Mouse (Mus musculus) intestine, embryonic 14.5 days (tissue): Measurements from ENCODE around the gene Gm9602. TPM values are rescaled to one million over a fixed set of nuclear protein-coding genes. Genes with fewer than 3 reads are reported as not detected.
"Not testable (repeated sequence)": the region's sequence is repeated elsewhere in the genome, so short reads cannot be mapped to it uniquely, and the experiment has no call there.

Experiments used
- ATAC-seq: fragments of 200-750 bp; cut with Nextera tagmentation; replicated peaks from 2 replicates; pipeline ENCODE4 v1.8.0; 2017; ENCODE audit warnings: low read depth, moderate number of reproducible peaks, moderate TSS enrichment, moderate library complexity; ENCODE audit not compliant: low FRiP score, low TSS enrichment
- DNase-seq: peaks from one replicate; pipeline ENCODE4 v3.0.0-alpha.2; 2018; ENCODE audit warnings: low spot score
- H3K27ac ChIP-seq: fragments of 300-500 bp; sonication (generic); 2 replicates; pipeline ENCODE4 v1.5.1; 2014; ENCODE audit warnings: low read depth, mild to moderate bottlenecking, control low read depth
- H3K27me3 ChIP-seq: fragments of 300-500 bp; sonication (generic); replicated peaks from 2 replicates; pipeline ENCODE4 v1.6.1; 2014; ENCODE audit warnings: low read length, control low read depth; ENCODE audit not compliant: control insufficient read depth, insufficient read depth
- H3K36me3 ChIP-seq: fragments of 300-500 bp; sonication (generic); 2 replicates; pipeline ENCODE4 v1.6.1; 2014; ENCODE audit warnings: low read length, control low read depth; ENCODE audit not compliant: control insufficient read depth, insufficient read depth
- H3K4me1 ChIP-seq: fragments of 300-500 bp; sonication (generic); replicated peaks from 2 replicates; pipeline ENCODE4 v1.6.1; 2014; ENCODE audit warnings: low read length, control low read depth, mixed read lengths; ENCODE audit not compliant: control insufficient read depth, insufficient read depth
- H3K4me2 ChIP-seq: fragments of 300-500 bp; sonication (generic); 2 replicates; pipeline ENCODE4 v1.6.1; 2014; ENCODE audit warnings: low read length
- H3K4me3 ChIP-seq: fragments of 300-500 bp; sonication (generic); 2 replicates; pipeline ENCODE4 v1.5.1; 2014; ENCODE audit warnings: low read depth, low read length, control low read depth, mixed read lengths
- H3K9ac ChIP-seq: fragments of 300-500 bp; sonication (generic); 2 replicates; pipeline ENCODE4 v1.6.1; 2014; ENCODE audit warnings: mild to moderate bottlenecking, low read length
- H3K9me3 ChIP-seq: fragments of 300-500 bp; sonication (generic); 2 replicates; pipeline ENCODE4 v1.6.1; 2016; ENCODE audit warnings: low read length, control low read depth; ENCODE audit not compliant: control insufficient read depth
- WGBS: fragments of 180-500 bp; shearing (Covaris S2); extraction: QIAGEN DNeasy Blood & Tissue Kit; methylation state at CpG from one replicate; pipeline ENCODE4 v1.1.7; 2014; 5-methylcytosine and 5-hydroxymethylcytosine counted together
- polyA plus RNA-seq: library from polyadenylated mRNA; unstranded; fragments of >200 nt; fragmentation: Nextera tagmentation; extraction: Ambion mirVana; gene quantifications from 2 replicates; pipeline ENCODE4 v1.2.1, GENCODE M21; 2014

Gene Gm9602
- polyA plus RNA-seq: not detected in 2 replicates

DNA sequence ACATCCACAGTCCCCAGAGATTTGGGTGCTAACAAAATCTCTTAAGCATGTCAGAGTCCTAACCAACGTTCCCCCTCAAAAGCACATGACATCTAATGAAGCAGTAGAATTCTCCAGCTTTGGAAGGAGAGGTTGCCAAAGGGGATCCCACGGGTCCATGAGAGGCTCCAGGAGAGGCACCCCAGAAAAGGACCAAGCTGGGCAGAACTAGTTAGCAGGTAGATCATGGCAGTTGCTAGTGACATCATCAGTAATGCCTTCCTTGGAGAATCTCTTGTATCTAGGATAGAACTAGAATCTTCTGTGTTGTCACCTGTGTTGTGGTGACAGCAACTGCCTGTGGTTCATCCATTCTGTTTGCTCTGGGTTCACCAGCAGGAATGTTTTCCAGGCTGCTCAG is at the start of gene Gm9602:
Gene Gm9602 (plus strand): TSS at position 301 of the 400 bp plus-strand sequence.
- not testable (repeated sequence) for H3K36me3 ChIP-seq

DNA sequence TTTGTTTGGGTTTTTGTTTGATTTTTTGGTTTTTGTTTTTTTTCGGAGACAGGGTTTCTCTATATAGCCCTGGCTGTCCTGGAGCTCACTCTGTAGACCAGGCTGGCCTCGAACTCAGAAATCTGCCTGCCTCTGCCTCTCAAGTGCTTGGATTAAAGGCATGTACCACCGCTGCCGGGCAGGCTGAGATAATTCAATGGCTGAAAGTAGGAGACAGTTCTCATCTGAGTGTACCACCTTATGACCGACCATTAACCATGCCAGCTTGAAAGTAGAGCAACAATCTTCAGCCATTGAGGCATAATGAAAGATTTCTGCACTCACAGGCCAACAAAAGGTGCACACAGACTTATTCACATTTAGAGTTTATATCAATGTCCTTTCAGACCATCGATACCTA is 30.3 kb downstream of the Gm9602 start:
- not testable (repeated sequence) for H3K4me2 ChIP-seq, H3K27me3 ChIP-seq, H3K4me1 ChIP-seq, H3K36me3 ChIP-seq, H3K9ac ChIP-seq, H3K27ac ChIP-seq, DNase-seq, H3K9me3 ChIP-seq, H3K4me3 ChIP-seq, ATAC-seq
- WGBS: 91% methylated on average over 6 of the region's 6 CpGs

More for the DNA sequence above, at the start of gene Gm9602:
- WGBS: 33% methylated on average over 1 of the region's 2 CpGs
- not testable (repeated sequence) for H3K4me1 ChIP-seq, H3K4me2 ChIP-seq, H3K4me3 ChIP-seq, H3K27ac ChIP-seq, H3K27me3 ChIP-seq, DNase-seq, H3K9ac ChIP-seq, ATAC-seq, H3K9me3 ChIP-seq

DNA sequence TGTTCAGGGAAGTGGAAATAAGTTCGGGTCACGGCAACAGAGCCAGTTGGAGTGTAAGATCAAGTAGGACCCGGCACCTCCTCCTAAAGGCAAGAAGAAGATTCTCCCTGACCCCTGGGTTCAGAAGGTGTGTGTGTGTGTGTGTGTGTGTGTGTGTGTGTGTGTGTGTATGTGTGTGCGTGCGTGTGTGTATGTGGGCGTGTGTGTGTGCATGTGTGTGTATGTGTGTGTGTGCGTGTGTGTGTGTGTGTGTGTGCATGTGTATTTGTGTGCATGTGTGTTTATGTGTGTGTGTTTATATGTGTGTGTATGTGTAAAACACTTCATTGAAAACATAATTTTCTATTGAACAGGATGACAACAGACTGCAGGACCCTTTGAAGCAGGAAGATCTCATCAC is 45.8 kb downstream of the Gm9602 start:
- not testable (repeated sequence) for DNase-seq, H3K4me3 ChIP-seq, ATAC-seq, H3K4me1 ChIP-seq, H3K9me3 ChIP-seq, H3K27me3 ChIP-seq, H3K4me2 ChIP-seq, H3K36me3 ChIP-seq, H3K9ac ChIP-seq, H3K27ac ChIP-seq
- WGBS: 97% methylated on average over 4 of the region's 7 CpGs

Other genes starting within 250 kb of the Gm9602 start
- not detected in 2 replicates for gene Gm3047, start 220.9 kb upstream of the Gm9602 start, polyA plus RNA-seq
- not detected in 2 replicates for gene Gm8159, start 144.0 kb upstream of the Gm9602 start, polyA plus RNA-seq
- 0.16 TPM in 1 of 2 replicates, not detected in the other for gene Gm3239, start 112.1 kb upstream of the Gm9602 start, polyA plus RNA-seq
- gene Gm7876, start 67.1 kb upstream of the Gm9602 start, polyA plus RNA-seq: not detected in 2 replicates
- gene Gm3252, start 49.6 kb upstream of the Gm9602 start, polyA plus RNA-seq: 0.14 and 0.44 TPM in 2 replicates
- not detected in 2 replicates for gene Gm3269, start 61.8 kb downstream of the Gm9602 start, polyA plus RNA-seq
- gene Gm3264, start 79.2 kb downstream of the Gm9602 start, polyA plus RNA-seq: 0.64 and 0.89 TPM in 2 replicates
- gene Gm3278, start 116.1 kb downstream of the Gm9602 start, polyA plus RNA-seq: not detected in 2 replicates
- not detected in 2 replicates for gene Gm8297, start 207.6 kb downstream of the Gm9602 start, polyA plus RNA-seq
- gene Gm3298, start 239.6 kb downstream of the Gm9602 start, polyA plus RNA-seq: not detected in 2 replicates